Mouse (Mus musculus) mouse embryonic stem cell (cell line): ENCODE results near the gene Glra1.

Experiments
- in situ Hi-C, 2 experiments: fragments of 300-500 bp; cut with MboI; formaldehyde crosslinking; loops; 1 replicate in 1 of 2; 3 replicates in 1 of 2; pipeline ENCODE4 v1.14.3; 2019 to 2020; ENCODE audit warnings: low sequenced_read_pairs in 2 of 2, low pct_unique_long_range_greater_than_20kb in 1 of 2, mixed read lengths in 1 of 2; ENCODE audit not compliant: unreplicated experiment in 1 of 2

Gene Glra1

GRCm38 (mm10) chr11:55533378-55533777, 74.6 kb downstream of the Glra1 start:
- in situ Hi-C loops = no loop called here

GRCm38 (mm10) chr11:55530741-55531140, 77.3 kb downstream of the Glra1 start:
- in situ Hi-C loops = no loop called here

GRCm38 (mm10) chr11:55518806-55519674, 89.0 kb downstream of the Glra1 start:
- in situ Hi-C loops = no loop called here

- in situ Hi-C loops = no loop called here
These were observed 90.3 kb downstream of the Glra1 start for GRCm38 (mm10) chr11:55517666-55518065.

- in situ Hi-C loops = no loop called here
These were observed 96.6 kb downstream of the Glra1 start for GRCm38 (mm10) chr11:55511374-55511773.

- in situ Hi-C loops = no loop called here
These were observed 102.5 kb downstream of the Glra1 start for GRCm38 (mm10) chr11:55505485-55505884.

GRCm38 (mm10) chr11:55502886-55503285, 105.1 kb downstream of the Glra1 start:
- in situ Hi-C loops = no loop called here

GRCm38 (mm10) chr11:55501955-55502531, 106.0 kb downstream of the Glra1 start:
- in situ Hi-C loops = no loop called here

- in situ Hi-C loops = no loop called here
These were observed 110.1 kb downstream of the Glra1 start for GRCm38 (mm10) chr11:55497885-55498284.

GRCm38 (mm10) chr11:55496158-55496557, 111.8 kb downstream of the Glra1 start:
- in situ Hi-C loops = no loop called here

- in situ Hi-C loops = no loop called here
These were observed 122.6 kb downstream of the Glra1 start for GRCm38 (mm10) chr11:55485443-55485842.

- in situ Hi-C loops = no loop called here
These were observed 134.8 kb downstream of the Glra1 start for GRCm38 (mm10) chr11:55473219-55473618.

- in situ Hi-C loops = no loop called here
These were observed 136.5 kb downstream of the Glra1 start for GRCm38 (mm10) chr11:55471467-55471866.

- in situ Hi-C loops = no loop called here
These were observed 137.2 kb downstream of the Glra1 start for GRCm38 (mm10) chr11:55470761-55471160.

GRCm38 (mm10) chr11:55469923-55470691, 137.9 kb downstream of the Glra1 start:
- in situ Hi-C loops = no loop called here

- in situ Hi-C loops = no loop called here
These were observed 138.8 kb downstream of the Glra1 start, which contains the start of gene G3bp1 for GRCm38 (mm10) chr11:55469048-55469843. Gene G3bp1 (plus strand): TSS chr11:55469685.

- in situ Hi-C loops = no loop called here
These were observed 139.4 kb downstream of the Glra1 start for GRCm38 (mm10) chr11:55468611-55469047.

- in situ Hi-C loops = no loop called here
These were observed 140.0 kb downstream of the Glra1 start for GRCm38 (mm10) chr11:55468012-55468411.
